Mouse (Mus musculus) brain, embryonic 14.5 days (tissue): ENCODE results near the gene Ubxn10.

Experiments
- CTCF ChIP-seq: fragments of 200-500 bp; IDR thresholded peaks from 2 replicates; pipeline ENCODE4 v1.5.1; 2012; ENCODE audit warnings: inconsistent platforms, mild to moderate bottlenecking, moderate library complexity, borderline replicate concordance; ENCODE audit not compliant: insufficient read depth, insufficient read length; ENCODE audit errors: extremely low read depth
- POLR2A ChIP-seq: fragments of 200-500 bp; IDR thresholded peaks from 2 replicates; pipeline ENCODE4 v1.6.1; 2012; ENCODE audit warnings: mild to moderate bottlenecking, inconsistent platforms, borderline replicate concordance; ENCODE audit not compliant: poor library complexity, insufficient read depth, insufficient read length, severe bottlenecking; ENCODE audit errors: extremely low read depth

- no peak for TF ChIP-seq CTCF
- no peak for TF ChIP-seq POLR2A
Measured at GRCm38 (mm10) chr4:138725751-138726150, 11.2 kb downstream of the Ubxn10 start.
